Mouse (Mus musculus): ENCODE measurements around the gene Pdcd10. TPM values are rescaled to one million over a fixed set of nuclear protein-coding genes. Genes with fewer than 3 reads are reported as not detected.
A peak's percentile ranks its signal among the peaks of the same experiment; 100 is the strongest.

Pdcd10 gene
- total RNA-seq (2021) = 10 to 100 TPM; 57.5 to 67.3 TPM
- long read RNA-seq, experiment 1, transcript Pdcd10-205 (8 exons, 1,927 nt) = major isoform, 88 of 91 reads
- long read RNA-seq, experiment 1, partial matches to known transcripts = 0 of 91 reads
- long read RNA-seq, experiment 1, other reads (novel, unspliced or antisense) = 1 of 91 reads
- long read RNA-seq, experiment 2, transcript Pdcd10-205 (8 exons, 1,927 nt) = major isoform, 81 of 90 reads
- long read RNA-seq, experiment 2, partial matches to known transcripts = 0 of 90 reads
- long read RNA-seq, experiment 2, other reads (novel, unspliced or antisense) = 4 of 90 reads

- DNase-seq (ENCODE audit: low spot score in 2 of 2) = peak; percentile 98 to 99
Observed at GRCm38 (mm10) chr3:75556695-75557291, at the start of gene Pdcd10. Pdcd10 (minus strand) TSS chr3:75556856.

- DNase-seq (ENCODE audit: low spot score in 2 of 2) = peak in 1 of 2 experiments; percentile 23
Observed at GRCm38 (mm10) chr3:75584898-75585297, 28.2 kb upstream of the Pdcd10 start.

DNA sequence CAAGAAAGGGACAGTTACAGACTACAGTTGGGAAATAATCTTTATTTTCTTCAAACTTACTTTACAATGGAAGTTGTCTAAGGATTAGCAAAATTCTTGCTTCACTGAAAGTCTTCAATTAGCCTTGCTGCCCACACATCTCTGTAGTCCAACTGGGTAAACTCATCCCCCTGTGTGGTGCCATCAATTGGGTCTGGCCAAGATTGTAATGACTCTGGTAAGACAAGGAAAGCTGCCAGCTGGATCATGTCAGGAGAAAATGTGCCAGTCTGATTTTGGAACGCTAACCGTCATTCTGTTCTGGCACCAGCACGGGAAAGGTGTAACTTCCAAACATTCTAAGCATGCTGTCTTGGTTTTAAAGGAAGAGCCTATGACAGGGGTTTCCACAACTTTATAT, 26.6 kb upstream of the Pdcd10 start:
- DNase-seq (ENCODE audit: low spot score in 2 of 2) = peak; percentile 24 to 47

DNA sequence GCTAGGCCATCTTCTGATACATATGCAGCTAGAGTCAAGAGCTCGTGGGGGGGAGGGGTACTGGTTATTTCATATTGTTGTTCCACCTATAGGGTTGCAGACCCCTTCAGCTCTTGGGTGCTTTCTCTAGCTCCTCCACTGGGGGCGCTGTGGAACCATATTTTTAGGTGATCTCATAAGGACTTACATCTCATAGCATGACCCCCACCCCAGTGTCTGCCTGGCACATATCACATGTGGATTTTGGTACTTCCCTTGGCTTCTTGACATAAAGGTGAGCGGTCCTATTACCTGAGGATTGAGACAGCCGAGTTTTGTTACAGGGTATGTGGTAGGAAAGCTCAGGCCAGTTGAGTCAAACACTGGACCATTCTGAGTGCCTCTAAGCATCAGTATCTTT, 22.7 kb upstream of the Pdcd10 start:
- no peak for DNase-seq (ENCODE audit: low spot score in 2 of 2)

DNA sequence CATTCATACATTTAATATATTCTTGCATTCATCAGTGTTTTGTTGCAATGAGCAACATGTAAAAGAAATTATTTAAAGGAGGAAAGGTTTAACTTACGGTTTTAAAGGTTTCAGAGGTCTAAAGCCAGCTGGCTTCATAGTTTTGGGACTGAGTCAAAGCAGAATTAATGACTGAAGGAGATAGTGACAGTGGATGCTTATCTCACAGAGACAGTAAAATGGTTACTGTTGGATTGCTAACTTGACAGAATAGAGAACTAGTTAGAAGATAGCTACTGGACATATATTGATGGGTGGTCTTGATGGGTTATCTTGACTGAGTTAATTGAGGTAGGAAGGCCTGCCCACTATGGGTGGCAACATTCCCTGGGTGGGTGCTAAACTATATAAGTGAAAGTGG, 18.9 kb upstream of the Pdcd10 start:
- DNase-seq (ENCODE audit: low spot score in 2 of 2) = no peak

- DNase-seq (ENCODE audit: low spot score in 2 of 2) = no peak
Observed at GRCm38 (mm10) chr3:75574074-75574473, 17.4 kb upstream of the Pdcd10 start.

GRCm38 (mm10) chr3:75557292-75557691, 636 bp upstream of the Pdcd10 start, which contains the start of gene Serpini1:
Serpini1 (plus strand) TSS chr3:75557547.
- peak; percentile 87 to 90 for DNase-seq (ENCODE audit: low spot score in 2 of 2)

- DNase-seq (ENCODE audit: low spot score in 2 of 2) = no peak
Observed at GRCm38 (mm10) chr3:75556121-75556694, 448 bp downstream of the Pdcd10 start.

DNA sequence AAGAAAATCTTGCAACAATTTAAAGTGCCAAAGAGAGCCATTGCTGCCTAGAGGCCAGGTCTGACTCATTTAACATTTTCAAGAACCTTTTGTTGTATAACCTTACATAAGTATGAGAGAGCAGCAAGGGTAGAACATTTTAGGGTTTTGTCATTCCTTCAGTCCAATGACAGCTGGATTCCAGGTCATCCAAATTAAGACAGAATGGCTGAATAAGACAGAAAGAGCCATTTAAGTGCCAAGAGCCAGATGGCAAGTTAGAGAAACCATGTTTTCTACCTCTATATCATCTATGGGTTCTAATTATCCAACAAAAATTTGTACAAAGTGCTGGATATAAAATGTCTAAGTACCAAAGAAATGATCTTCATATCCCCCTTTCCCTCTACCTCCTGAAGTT, 5.4 kb downstream of the Pdcd10 start:
- DNase-seq (ENCODE audit: low spot score in 2 of 2) = no peak

- no peak for DNase-seq (ENCODE audit: low spot score in 2 of 2)
Observed at GRCm38 (mm10) chr3:75544287-75544686, 12.4 kb downstream of the Pdcd10 start.

DNA sequence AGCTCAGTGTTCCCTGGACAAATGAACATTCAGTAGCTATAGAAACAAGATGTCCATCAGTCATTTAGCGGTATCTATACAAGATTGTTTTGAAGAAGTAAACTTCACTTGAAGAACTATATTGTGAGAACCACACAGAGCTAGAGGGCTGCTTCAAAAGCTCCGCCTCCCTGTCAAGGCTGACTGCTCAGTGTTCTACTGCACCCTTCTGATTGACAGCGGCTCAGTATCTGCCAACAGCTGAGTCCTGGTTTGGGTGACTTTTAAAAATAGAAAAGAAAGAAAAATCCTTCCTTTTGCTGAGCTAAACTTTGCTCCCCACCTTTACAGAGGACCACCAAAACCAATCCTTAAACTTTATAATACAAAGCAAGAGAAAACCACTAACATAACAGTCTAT, 13.8 kb downstream of the Pdcd10 start:
- DNase-seq (ENCODE audit: low spot score in 2 of 2) = no peak

GRCm38 (mm10) chr3:75541259-75541658, 15.4 kb downstream of the Pdcd10 start:
- DNase-seq (ENCODE audit: low spot score in 2 of 2) = no peak

DNA sequence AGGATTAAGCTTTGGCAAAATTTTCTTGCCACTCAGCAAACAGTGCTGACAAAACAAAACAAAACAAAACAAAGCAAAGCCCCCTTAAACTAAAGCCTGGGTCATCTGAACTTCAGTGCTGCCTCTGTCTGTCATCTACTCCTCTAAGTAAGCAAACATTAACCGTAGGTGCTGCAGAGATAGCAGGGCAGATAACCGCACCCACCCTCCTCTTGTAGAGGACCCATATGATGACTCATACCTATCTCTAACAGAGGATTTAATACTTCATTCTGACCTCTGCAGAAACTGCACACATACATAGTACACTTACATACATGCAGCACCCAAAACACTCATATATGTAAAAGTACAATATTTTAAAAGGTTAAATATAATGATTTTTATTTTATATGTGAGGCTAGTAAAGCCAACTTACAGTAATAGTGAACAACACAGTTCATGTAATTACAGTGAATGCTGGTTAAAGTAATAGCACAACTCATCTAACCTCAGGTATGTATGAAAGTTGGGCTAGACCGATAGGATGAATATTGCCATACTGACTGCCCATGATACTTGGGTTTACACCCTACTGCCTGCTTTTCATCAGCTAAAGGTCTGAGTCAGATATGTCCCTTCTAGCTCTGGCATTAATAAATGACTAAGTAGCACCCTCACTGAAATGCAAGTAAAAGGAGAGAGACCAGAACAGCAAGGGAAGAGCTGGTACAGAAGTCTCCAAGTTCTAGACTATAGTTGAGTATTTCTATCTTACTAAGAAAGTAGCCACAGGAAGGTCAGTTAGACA, 22.4 kb downstream of the Pdcd10 start:
- DNase-seq (ENCODE audit: low spot score in 2 of 2) = no peak

DNA sequence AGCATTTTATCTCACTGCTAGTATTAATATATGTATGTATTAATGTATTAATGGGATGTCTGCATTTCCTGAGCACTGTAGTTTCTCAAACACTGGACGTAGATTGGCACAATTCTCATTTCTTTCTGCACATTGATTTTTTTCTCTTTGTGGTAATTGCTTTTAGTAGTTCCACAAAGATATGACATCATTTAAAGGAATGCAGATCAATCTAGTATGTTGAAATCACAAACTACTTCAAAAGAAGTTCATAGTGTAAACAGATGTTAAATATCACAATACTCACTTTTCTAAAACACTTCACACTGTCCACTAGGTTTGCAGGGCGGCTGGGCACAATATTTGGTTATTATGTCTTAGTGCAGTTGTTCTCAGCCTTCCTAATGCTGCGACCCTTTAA, 25.6 kb downstream of the Pdcd10 start:
- no peak for DNase-seq (ENCODE audit: low spot score in 2 of 2)

DNA sequence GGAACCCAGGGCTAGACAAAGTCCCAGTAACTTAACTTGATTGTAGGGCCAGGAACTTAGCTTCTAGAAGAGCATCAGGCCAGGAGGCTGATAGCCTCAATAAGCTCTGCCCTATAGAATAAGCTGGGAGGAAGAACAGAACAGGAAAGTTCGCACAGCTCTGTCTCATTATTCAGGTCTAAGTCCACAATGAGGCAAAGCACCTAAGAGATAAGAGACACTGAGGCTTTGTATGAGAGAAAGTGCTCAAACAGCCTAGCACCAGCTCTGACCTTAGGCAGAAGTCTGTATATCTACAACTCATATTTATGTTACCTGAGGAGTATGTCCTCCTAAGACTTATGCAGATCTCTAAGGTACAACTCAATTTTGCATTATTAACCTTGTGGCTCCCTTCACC, 34.1 kb downstream of the Pdcd10 start:
- DNase-seq (ENCODE audit: low spot score in 2 of 2) = no peak

- no peak for DNase-seq (ENCODE audit: low spot score in 2 of 2)
Observed at GRCm38 (mm10) chr3:75521314-75521713, 35.3 kb downstream of the Pdcd10 start.

DNA sequence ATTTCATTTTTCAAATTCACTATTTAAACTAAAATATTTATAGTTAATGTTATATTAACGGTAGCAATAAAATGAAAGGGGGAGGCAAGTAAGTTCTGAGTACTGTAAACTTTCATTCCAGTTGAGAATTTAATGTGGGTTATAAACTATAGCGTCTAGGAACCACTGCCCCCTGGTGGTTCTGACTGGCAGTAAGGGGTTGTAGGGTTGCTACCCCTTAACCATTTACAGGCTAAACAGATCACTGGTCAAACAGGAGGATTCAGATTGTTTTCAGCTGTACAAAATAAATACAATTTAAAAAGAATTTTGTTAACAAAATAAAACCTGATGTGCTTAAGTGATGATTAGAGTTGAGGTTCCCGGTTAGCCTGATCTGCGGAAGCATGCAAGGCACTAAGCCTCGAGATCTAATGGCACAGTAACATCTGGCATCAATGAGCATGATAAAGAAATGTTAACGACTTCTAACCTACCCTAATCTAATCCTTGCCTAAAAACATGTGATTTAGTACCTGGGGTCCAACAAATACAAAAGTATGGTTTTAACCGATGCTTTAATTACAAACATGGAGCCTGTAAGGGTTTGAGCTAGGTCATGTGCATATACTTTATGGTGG, 38.9 kb downstream of the Pdcd10 start:
- peak; percentile 37 to 54 for DNase-seq (ENCODE audit: low spot score in 2 of 2)

DNA sequence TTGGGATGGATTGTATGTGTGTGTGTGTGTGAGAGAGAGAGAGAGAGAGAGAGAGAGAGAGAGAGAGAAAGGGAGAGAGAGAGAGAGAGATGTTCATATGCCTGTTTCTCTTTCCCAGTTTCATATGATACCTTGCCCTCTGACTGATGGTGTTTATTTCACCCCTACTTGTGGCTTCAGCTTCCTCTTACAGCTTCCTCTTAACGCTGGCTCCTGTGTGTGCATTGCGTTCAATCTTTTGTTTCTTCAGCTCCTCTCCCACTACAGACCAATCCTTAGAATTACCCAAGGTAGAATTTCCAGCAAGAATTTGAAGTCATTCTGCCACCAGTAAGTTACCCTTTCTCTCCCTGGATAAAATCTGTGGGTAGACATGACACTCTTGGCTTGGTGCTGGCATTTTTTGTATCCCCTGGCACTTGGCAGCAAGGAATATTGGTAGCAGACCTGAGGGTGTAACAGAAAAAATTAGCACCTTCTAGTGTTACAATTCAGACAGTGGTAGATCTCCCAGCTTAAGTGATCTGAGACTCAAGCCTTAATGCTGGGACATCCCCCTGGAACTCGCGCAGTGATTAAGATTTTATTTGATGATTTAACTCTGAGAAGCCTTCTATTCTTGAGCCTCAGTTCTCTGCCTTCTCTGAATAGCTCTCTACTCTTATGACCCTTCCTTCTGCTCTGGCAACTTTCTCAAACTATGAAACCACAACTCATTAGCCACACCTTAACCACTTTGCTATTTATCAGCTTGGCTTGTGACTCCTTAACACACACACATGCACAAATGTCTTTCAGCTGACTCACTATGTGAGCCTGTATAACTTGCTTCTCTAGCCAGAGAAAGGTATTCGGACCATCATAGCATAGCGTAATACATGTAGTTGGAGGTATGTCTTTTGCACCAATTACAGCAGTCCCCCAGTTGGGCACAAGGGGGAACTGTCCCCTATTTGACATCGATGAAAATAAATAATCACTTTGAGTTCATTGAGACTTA, 57.4 kb downstream of the Pdcd10 start:
- no peak for DNase-seq (ENCODE audit: low spot score in 2 of 2)

GRCm38 (mm10) chr3:75492913-75493312, 63.7 kb downstream of the Pdcd10 start:
- no peak for DNase-seq (ENCODE audit: low spot score in 2 of 2)

GRCm38 (mm10) chr3:75482056-75482455, 74.6 kb downstream of the Pdcd10 start, which contains the start of gene Wdr49:
Wdr49 (minus strand) TSS chr3:75482156.
- no peak for DNase-seq (ENCODE audit: low spot score in 2 of 2)

Data from left cerebral cortex, adult 18-20 months (tissue).